Mouse (Mus musculus) limb, embryonic 11.5 days (tissue): Measurements from ENCODE around the gene Hes5. TPM values are rescaled to one million over a fixed set of nuclear protein-coding genes. Genes with fewer than 3 reads are reported as not detected.
A peak's percentile ranks its signal among the peaks of the same experiment; 100 is the strongest.

ENCODE experiments used
- ATAC-seq: fragments of 200-750 bp; cut with Nextera tagmentation; 2 replicates; pipeline ENCODE4 v1.8.0; 2017; ENCODE audit warnings: low read depth; ENCODE audit not compliant: insufficient number of reproducible peaks, low FRiP score, low TSS enrichment
- DNase-seq: peaks from one replicate; pipeline ENCODE4 v3.0.0-alpha.2; 2015; ENCODE audit warnings: low spot score
- H3K27ac ChIP-seq: fragments of 300-500 bp; sonication (generic); replicated peaks from 2 replicates; pipeline ENCODE4 v1.5.1; 2014; ENCODE audit warnings: low read depth, mild to moderate bottlenecking, low read length
- H3K27me3 ChIP-seq: fragments of 300-500 bp; sonication (generic); 2 replicates; pipeline ENCODE4 v1.6.1; 2014; ENCODE audit warnings: mild to moderate bottlenecking, low read length, mixed read lengths; ENCODE audit not compliant: control insufficient read depth, insufficient read depth
- H3K36me3 ChIP-seq: fragments of 300-500 bp; sonication (generic); 2 replicates; pipeline ENCODE4 v1.6.1; 2014; ENCODE audit warnings: mild to moderate bottlenecking, low read length, moderate library complexity, mixed read lengths; ENCODE audit not compliant: control insufficient read depth, insufficient read depth
- H3K4me1 ChIP-seq: fragments of 300-500 bp; sonication (generic); 2 replicates; pipeline ENCODE4 v1.6.1; 2014; ENCODE audit warnings: low read length, mixed read lengths; ENCODE audit not compliant: control insufficient read depth, insufficient read depth
- H3K4me2 ChIP-seq: fragments of 300-500 bp; sonication (generic); 2 replicates; pipeline ENCODE4 v1.6.1; 2014; ENCODE audit warnings: low read depth, mild to moderate bottlenecking, moderate library complexity; ENCODE audit not compliant: severe bottlenecking
- H3K4me3 ChIP-seq: fragments of 300-500 bp; sonication (generic); 2 replicates; pipeline ENCODE4 v1.5.1; 2014; ENCODE audit warnings: low read depth, low read length
- H3K9ac ChIP-seq: fragments of 300-500 bp; sonication (generic); 2 replicates; pipeline ENCODE4 v1.6.1; 2014; ENCODE audit warnings: mild to moderate bottlenecking, low read length
- H3K9me3 ChIP-seq: fragments of 300-500 bp; sonication (generic); 2 replicates; pipeline ENCODE4 v1.6.1; 2016; ENCODE audit warnings: low read length; ENCODE audit not compliant: control insufficient read depth
- WGBS: fragments of 180-500 bp; shearing (Covaris S2); extraction: QIAGEN DNeasy Blood & Tissue Kit; methylation state at CpG from one replicate; pipeline ENCODE4 v1.1.7; 2014; 5-methylcytosine and 5-hydroxymethylcytosine counted together
- polyA plus RNA-seq: library from polyadenylated mRNA; unstranded; fragments of >200 nt; fragmentation: Nextera tagmentation; extraction: Ambion mirVana; gene quantifications from 2 replicates; pipeline ENCODE4 v1.2.1, GENCODE M21; 2014

The Hes5 gene
- polyA plus RNA-seq, 1 experiment from 2014 or later = 0.49 TPM

DNA sequence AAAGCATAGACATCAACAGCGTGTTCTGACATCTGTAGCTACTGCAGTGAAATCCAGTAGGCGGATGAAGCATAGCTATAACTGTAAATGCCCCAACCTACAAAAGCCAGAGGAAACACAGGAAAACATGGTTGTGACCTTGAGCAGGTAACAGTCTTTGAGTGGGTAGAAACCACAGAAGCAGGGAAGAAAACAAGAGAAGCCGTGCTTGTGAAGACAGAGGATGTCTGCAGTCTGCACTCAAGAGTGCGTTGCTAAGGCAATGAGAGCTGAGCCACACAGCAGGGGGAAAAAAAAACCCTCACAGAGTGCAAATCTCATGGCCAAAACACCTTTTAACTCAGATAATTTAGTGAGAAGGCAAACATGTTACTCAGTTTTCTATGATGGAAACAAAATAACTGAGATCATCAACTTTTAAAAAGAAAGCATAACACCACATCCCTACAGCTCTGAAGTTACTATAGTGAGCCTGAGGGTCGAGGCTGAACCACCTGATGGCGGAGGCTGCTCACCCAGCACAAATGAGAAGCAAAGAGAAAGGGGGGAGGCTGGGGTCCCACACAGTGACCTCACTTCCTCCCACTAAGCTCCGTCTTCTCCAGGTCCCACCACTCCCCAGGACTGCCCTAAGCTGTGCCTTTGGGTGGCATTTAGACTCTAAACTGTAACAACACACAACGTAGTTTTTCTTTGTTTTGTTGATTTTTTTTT, 24.0 kb upstream of the Hes5 start:
- no peak for DNase-seq

GRCm38 (mm10) chr4:154937746-154938145, 23.0 kb upstream of the Hes5 start:
- Histone ChIP-seq H3K36me3 (no peaks in the 10 kb centered on the region), H3K27me3 (no peaks in the 10 kb centered on the region), H3K4me3 (no peak overlapping the region), H3K27ac (no peak overlapping the region), H3K4me2 (no peak overlapping the region), H3K4me1 (no peaks in the 10 kb centered on the region), H3K9me3 (no peaks in the 10 kb centered on the region), H3K9ac (no peak overlapping the region)
- ATAC-seq (no peak), DNase-seq (no peak)
- WGBS = 70% methylated on average over 1 of the region's 1 CpGs

More for the DNA sequence above, 24.0 kb upstream of the Hes5 start:
- ATAC-seq = no peak
- Histone ChIP-seq H3K27me3 (no peaks in the 10 kb centered on the region), H3K36me3 (no peaks in the 10 kb centered on the region), H3K4me3 (no peak overlapping the region), H3K9me3 (no peaks in the 10 kb centered on the region), H3K9ac (no peak overlapping the region), H3K4me2 (no peak overlapping the region), H3K4me1 (no peaks in the 10 kb centered on the region), H3K27ac (no peak overlapping the region)
- 73% methylated on average over 8 of the region's 8 CpGs for WGBS

DNA sequence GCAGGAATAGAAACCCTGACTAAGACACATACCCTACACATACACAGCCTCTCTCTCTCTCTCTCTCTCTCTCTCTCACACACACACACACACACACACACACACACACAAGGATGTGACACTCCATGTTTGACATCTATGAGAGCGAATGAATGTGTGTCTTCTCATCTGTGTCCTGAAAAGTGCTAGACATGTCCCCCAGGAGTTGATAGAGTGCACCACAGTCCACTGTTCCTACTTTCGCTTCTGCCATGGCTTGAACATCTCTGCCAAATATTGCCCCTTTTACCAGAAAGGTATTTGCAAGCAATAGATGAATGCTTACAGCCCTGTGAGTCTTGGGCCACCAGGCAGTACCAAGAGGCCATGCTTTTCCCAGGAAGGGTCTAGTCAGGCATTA, 20.6 kb upstream of the Hes5 start:
- H3K4me3 ChIP-seq = no peak overlapping the region
- H3K9ac ChIP-seq = no peak overlapping the region
- no peak overlapping the region for H3K4me2 ChIP-seq
- H3K9me3 ChIP-seq = no peaks in the 10 kb centered on the region
- H3K27me3 ChIP-seq = no peaks in the 10 kb centered on the region
- H3K27ac ChIP-seq = no peak overlapping the region
- no peak for DNase-seq
- no peak for ATAC-seq
- no peaks in the 10 kb centered on the region for H3K36me3 ChIP-seq
- H3K4me1 ChIP-seq = no peaks in the 10 kb centered on the region
- WGBS = 89% methylated on average over 2 of the region's 2 CpGs

- H3K4me3 ChIP-seq = no peak overlapping the region
- H3K27ac ChIP-seq = no peak overlapping the region
- no peaks in the 10 kb centered on the region for H3K36me3 ChIP-seq
- no peaks in the 10 kb centered on the region for H3K9me3 ChIP-seq
- H3K9ac ChIP-seq = no peak overlapping the region
- WGBS = 91% methylated on average over 5 of the region's 5 CpGs
- ATAC-seq (no peak), DNase-seq (no peak)
- no peaks in the 10 kb centered on the region for H3K27me3 ChIP-seq
- peaks cover 2% of the 10 kb centered on the region; the same call in 1 of the 2 replicates for H3K4me1 ChIP-seq
- no peak overlapping the region for H3K4me2 ChIP-seq
Observed at GRCm38 (mm10) chr4:154941831-154942230, 18.9 kb upstream of the Hes5 start.

DNA sequence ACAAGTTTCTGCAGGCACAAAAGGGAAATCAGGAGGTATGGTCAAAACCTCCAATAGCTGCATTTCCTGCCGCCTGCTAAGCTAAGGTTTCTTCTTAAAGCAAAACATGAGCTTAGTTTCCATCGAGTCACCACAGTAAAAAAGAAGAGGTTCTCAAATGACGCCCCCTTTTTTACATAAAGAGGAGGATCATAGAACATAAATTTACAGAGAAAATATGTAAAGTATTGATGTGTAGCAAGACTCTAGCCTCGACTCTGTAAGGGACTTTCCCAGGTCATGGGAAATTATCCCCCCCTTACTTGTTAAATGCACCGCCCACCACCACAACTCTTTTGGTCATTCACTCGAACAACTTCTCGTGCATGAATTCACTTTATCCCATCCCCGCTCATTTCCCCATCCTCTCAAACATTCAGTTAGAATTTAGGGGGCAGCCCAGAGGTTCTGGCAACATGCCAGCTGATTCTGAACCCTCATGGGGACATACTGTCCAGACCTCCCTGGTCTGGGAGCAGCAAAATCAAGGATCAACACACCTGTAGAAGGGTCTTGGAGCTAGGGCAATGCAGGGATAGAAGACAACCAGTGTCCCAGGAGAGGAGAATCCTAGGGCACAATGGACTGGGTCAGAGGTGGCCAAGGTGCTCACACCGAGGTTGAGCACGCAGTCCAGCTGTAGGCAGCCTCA, 17.9 kb upstream of the Hes5 start:
- WGBS = 91% methylated on average over 10 of the region's 10 CpGs
- no peak for DNase-seq

GRCm38 (mm10) chr4:154943323-154944039, 17.2 kb upstream of the Hes5 start:
- no peak overlapping the region for H3K9ac ChIP-seq
- no peak overlapping the region for H3K27ac ChIP-seq
- peaks cover 3% of the 10 kb centered on the region for H3K27me3 ChIP-seq
- DNase-seq (no peak), ATAC-seq (no peak)
- 87% methylated on average over 6 of the region's 6 CpGs for WGBS
- no peaks in the 10 kb centered on the region for H3K9me3 ChIP-seq
- no peak overlapping the region for H3K4me3 ChIP-seq
- no peak overlapping the region for H3K4me2 ChIP-seq
- peaks cover 2% of the 10 kb centered on the region; the same call in 1 of the 2 replicates for H3K4me1 ChIP-seq
- no peaks in the 10 kb centered on the region for H3K36me3 ChIP-seq

More for the DNA sequence above, 17.9 kb upstream of the Hes5 start:
- no peak overlapping the region for H3K9ac ChIP-seq
- H3K27ac ChIP-seq = no peak overlapping the region
- H3K4me1 ChIP-seq = peaks cover 2% of the 10 kb centered on the region; the same call in 1 of the 2 replicates
- no peak overlapping the region for H3K4me2 ChIP-seq
- ATAC-seq = no peak
- no peaks in the 10 kb centered on the region for H3K27me3 ChIP-seq
- no peak overlapping the region for H3K4me3 ChIP-seq
- no peaks in the 10 kb centered on the region for H3K9me3 ChIP-seq
- H3K36me3 ChIP-seq = no peaks in the 10 kb centered on the region

GRCm38 (mm10) chr4:154944121-154944590, 16.6 kb upstream of the Hes5 start:
- H3K36me3 ChIP-seq = no peaks in the 10 kb centered on the region
- ATAC-seq = peak; percentile 75; the same call in 1 of the 2 replicates
- H3K9ac ChIP-seq = no peak overlapping the region
- peaks cover 2% of the 10 kb centered on the region; the same call in 1 of the 2 replicates for H3K4me1 ChIP-seq
- 15% methylated on average over 2 of the region's 2 CpGs for WGBS
- peaks cover 10% of the 10 kb centered on the region for H3K27me3 ChIP-seq
- H3K27ac ChIP-seq = no peak overlapping the region
- H3K9me3 ChIP-seq = no peaks in the 10 kb centered on the region
- peak; percentile 79 for DNase-seq
- no peak overlapping the region for H3K4me3 ChIP-seq
- H3K4me2 ChIP-seq = no peak overlapping the region

- Histone ChIP-seq H3K27ac (no peak overlapping the region), H3K36me3 (no peaks in the 10 kb centered on the region), H3K4me1 (peaks cover 2% of the 10 kb centered on the region; the same call in 1 of the 2 replicates), H3K9ac (no peak overlapping the region), H3K4me2 (peak overlapping the region; percentile 29), H3K9me3 (no peaks in the 10 kb centered on the region), H3K27me3 (peaks cover 25% of the 10 kb centered on the region), H3K4me3 (no peak overlapping the region; the same call in 1 of the 2 replicates)
- DNase-seq (peak; percentile 78), ATAC-seq (peak; percentile 84)
- under 1% methylated on average over 8 of the region's 8 CpGs for WGBS
Observed at GRCm38 (mm10) chr4:154946319-154946718, 14.4 kb upstream of the Hes5 start.
